Mouse (Mus musculus) granulocyte monocyte progenitor cell, adult 5-6 weeks (primary cell): Measurements from ENCODE around the gene Sorcs2. TPM values are rescaled to one million over a fixed set of nuclear protein-coding genes. Genes with fewer than 3 reads are reported as not detected.

Experiments used
- ATAC-seq: replicated peaks from 2 replicates; pipeline ENCODE4 v1.8.0; 2016; ENCODE audit warnings: mild to moderate bottlenecking, moderate TSS enrichment, inconsistent platforms; ENCODE audit not compliant: poor library complexity, severe bottlenecking
- total RNA-seq, 2 experiments: library from RNA; stranded (forward) in 1 of 2; stranded (reverse) in 1 of 2; fragments of 200-712, 200-1000 nt in 1 of 2; fragments of >200 nt in 1 of 2; fragmentation: Nextera tagmentation in 1 of 2; gene quantifications; 2 replicates each; pipeline ENCODE4 v1.2.3; 2014 to 2017

Sorcs2 gene
- total RNA-seq, 2 experiments from 2014 or later, result not detected

DNA sequence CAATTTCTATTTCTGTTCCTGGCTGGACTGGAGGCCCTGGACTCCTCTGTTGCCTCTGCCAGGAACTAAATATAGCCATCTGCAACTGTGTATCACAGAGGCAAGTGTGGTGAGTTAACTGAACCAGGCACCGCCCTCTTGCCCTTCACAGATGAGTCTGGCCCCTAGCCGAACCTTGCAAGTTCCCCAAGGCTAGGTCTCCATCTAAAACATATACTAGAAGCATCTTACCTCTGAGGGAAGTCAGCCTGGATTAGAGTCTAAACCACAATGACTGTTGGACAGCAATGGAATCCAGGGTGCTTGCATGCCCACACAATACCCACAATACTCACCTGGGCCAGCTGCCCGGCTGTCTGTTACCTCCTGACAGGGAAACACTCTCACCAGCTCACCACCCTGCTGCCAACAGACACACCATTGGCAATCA, 30.7 kb downstream of the Sorcs2 start:
- ATAC-seq, result no peak

DNA sequence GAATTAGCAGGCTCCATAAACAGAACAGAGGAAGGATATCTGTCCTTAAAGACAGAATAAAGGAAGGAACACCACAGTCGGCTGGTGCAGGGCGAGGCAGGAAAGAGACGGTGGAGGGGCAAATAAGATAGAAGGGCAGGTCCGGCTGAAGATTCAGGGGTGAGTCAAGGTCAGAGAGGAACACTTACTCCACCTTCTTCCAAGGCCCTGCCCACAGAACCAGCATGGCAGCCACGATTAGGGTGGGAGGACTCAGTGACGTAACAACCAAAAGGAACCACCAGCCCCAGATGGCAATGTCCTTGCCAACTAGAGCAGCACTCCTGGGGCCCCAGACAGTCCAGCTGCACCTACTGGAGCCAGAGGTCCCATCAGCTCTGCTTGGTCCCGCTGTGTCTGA, 36.2 kb downstream of the Sorcs2 start:
- ATAC-seq, result peak; percentile 54

DNA sequence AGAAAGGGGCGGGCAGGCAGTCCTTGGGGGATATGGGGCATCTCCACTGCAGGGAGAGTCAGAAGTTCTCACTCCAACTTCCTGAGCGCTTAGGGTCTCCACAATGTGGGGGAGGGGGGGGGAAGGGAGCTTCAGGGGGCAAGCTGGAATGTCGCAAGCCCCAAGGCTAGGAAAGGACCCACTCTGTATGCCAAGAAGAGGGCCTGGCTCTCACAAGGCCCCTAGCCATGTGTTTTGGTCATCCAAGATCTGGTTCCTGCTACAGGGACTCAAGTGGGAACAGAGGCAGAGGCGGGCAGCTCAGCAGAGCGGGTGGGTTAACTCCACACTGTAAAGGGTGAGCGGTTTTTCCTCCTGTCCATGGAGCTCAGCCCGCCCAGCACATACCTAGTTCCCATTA, 37.6 kb downstream of the Sorcs2 start:
- ATAC-seq, result no peak

DNA sequence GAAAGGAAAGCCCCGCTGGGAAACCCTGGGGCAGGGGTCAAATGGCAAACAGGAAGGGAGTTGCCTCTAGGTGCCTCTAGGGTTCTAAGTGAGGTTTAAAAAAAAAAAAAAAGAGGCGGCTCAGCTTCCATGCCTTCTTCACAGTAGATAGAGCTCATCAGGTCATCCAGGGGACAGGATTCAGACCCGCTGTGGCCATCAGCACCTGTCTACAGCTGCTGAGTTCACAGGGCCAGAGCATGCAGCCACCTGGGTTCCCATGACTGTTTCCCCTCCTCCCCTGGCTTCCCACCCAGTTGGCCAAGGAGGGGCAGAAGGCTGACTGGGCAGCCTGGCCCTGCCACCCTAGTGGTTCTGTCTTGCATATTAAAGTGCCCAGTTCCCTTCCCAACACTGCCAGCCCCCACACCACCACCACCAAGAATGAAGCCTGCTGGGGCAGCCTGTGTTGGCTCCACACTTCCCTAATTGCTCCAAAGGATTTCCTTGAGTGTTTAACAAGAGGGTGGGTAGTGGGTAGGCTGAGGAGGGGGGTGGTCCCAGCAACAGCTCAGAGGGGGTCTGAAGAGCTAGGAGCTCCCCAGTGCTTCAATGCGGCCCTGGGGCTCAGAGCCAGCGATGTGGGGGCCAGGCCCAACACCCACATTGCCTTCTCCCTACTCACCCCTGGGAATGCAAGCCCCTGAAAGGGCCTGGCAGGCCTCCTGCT, 38.2 kb downstream of the Sorcs2 start:
- ATAC-seq, result no peak

DNA sequence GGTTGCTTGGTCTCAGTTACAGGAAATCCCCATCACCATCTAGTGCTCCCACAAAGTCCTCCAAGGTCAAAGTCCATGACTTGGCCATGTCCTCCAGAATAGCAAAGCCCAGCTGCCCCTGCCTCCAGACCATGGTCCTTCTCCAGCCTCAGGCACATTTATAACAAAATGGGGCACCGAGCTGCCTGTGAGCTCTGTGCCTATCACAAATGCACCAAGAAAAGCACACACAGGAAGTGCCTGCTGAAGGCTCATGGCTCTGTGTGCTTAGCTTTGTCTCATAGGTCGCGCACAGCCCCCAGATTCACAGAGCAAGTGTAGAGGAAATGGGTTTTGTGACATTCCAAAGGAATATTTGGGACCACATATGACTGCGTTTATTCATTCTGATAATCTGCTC, 39.8 kb downstream of the Sorcs2 start:
- no peak for ATAC-seq

DNA sequence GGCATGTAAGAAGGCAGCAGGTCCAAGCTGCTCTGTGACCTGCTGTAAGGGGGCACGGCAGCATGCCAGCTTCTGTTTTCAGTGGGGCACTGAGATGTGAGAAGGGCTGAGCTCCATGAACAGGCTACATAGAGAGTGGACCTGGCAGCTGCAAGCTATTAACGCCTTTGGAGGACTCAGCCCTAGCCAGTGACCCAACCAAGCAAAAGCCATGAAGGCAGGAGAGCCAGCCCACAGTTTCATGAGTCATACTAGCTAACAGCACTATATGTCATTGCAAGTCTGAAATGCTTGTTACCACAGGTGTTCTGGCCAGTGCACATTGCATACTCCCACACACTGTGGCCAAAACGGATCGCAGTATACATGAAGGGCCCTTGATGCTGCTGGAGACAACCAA, 41.3 kb downstream of the Sorcs2 start:
- ATAC-seq, result no peak

DNA sequence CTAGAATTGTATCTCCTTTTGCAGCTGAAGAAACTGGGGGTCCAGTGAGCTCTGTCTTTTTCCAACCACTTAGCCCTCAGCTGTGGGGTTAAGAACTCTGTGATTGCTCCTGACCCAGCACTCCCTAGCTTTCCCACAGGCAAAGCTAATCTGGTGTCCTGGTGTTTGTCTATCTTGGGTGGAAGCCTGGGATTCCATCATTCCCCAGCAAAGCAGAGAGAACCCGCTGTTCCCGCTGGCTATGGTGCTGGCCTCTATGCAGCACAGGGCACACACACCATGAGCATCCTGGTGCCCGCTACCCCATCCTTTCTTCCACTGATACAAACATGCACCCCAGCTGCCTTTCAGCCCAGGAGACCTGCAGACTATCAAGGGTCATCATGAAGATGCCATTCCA, 42.3 kb downstream of the Sorcs2 start:
- no peak for ATAC-seq

DNA sequence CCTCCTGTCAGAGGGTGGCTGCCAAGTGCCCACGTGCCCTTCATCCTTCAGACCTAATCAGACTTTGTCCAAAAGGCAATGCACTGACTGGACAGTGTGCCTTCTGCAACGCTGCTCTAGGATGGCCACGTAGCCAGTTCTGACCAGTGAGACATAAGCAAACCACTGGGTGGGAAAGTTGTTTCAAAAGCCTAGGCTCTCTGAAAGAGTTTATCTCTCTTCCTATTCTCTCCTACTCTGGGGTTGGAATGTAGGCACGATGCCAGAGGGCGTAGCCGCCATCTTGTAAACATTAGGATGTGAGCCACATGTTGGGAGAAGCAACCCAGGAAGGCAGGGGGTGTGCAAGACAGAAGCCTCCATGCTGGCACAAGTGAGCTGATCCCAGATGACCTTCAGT, 44.3 kb downstream of the Sorcs2 start:
- no peak for ATAC-seq

DNA sequence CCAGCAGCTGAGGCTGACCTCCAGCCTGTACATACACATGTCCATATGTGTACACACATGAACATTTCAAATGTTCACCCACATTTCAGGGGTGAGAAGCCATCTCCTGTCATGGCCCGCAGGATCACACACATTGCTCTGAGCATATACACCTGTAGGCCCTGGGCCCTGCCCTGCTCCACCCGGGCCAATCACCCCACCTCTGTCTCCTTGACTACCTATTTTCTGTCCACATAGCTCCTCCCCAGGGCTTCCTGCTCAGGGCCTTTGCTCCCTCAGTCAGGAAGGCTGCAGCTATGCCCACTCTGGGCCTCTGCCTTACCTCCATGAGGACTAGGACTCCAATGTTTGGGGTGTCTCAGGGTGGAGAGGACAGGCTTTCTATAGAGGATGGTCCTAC, 44.7 kb downstream of the Sorcs2 start:
- ATAC-seq, result no peak

DNA sequence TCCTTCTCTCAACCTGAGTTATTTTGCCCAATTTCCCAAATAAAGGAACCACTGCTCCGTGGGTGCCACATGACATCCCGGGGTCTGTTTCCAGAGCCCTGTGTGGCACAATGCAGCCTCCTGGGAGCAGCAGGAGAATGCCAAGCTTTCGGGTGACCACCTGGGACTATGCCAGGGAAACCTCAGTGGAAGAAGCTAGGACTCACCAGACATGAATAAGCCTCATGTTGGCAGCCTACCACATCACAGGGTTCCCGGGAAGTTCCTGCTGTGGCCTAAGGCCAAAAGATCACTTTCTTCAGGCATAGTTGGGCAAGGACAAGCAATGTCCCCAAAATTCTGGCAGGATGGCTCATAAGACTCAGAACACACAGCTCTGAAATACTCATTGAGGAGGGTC, 51.2 kb downstream of the Sorcs2 start:
- ATAC-seq, result no peak

DNA sequence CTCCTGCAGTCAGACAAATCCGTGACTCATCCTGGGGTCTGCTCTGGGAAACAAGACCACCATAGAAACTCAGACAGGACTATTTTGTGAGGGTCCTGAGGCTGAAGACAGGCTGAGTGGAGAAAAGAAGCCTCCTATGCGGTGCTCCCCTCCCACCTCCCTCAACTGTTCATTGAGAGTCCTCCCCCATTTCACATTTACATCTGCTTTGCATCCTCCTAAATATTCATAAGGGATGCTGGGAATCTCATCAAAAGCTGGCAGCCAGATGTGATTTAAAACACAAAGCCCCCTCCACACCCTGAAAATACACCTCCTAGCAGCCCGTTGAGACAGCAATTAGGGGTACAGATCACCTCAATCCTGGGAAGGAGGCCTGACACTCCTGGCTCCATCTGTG, 58.7 kb downstream of the Sorcs2 start:
- no peak for ATAC-seq

DNA sequence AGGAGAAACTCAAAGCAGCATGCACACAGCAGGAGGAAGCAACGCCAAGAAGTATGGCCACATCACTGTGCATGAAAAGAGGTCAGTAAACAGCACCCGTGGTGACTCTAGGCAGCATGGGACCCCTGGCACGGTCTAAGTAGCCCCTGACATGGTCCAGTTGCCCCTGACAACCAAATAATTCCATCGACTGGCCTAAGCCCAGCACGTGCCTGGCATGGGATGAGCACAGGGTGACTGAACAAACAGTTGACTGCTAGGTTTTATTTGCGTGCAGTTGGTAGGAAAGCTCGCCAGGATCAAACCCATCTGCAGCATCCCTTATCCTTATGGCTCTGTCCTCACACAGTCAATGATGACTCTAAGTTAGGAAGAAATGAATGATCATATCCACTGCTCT, 61.7 kb downstream of the Sorcs2 start:
- no peak for ATAC-seq

DNA sequence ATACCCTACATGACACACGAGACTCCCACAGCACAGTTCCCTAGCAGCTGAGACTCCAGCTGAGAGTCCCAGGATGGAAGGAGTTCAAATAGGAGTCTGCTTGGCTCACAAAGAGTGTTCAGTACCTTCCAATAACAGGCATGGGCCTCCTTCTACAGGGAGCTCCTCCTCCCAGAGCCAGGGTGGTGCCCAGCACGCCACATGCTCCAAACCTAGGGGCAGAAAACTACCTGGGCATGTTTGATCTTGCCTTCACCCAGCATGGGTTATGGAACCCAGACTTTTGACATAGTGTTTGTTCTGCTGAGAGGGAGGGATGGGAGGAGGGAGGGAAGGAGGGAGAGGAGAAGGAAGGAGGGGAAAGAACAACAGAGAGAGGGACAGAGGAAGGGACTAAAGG, 62.3 kb downstream of the Sorcs2 start:
- no peak for ATAC-seq

DNA sequence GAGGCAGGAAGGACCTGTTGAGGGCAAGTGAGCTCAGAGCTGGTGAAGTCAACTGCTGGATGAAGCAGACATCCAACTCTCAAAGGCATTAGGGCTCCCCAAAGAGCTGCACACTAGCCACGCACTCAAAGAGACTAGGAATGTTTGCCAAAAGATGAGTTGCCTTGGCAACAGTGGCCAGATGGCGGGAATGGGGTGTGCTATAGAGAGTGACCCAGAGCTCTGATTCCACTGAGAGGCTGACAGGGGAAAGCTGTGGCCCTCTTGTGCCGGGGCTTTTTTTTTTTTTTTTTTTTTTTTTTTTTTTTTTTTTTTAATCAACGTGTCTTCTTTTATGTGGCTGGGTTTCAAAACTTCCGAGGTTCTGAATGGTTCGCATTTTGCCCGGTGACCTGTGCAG, 63.7 kb downstream of the Sorcs2 start:
- ATAC-seq, result no peak

DNA sequence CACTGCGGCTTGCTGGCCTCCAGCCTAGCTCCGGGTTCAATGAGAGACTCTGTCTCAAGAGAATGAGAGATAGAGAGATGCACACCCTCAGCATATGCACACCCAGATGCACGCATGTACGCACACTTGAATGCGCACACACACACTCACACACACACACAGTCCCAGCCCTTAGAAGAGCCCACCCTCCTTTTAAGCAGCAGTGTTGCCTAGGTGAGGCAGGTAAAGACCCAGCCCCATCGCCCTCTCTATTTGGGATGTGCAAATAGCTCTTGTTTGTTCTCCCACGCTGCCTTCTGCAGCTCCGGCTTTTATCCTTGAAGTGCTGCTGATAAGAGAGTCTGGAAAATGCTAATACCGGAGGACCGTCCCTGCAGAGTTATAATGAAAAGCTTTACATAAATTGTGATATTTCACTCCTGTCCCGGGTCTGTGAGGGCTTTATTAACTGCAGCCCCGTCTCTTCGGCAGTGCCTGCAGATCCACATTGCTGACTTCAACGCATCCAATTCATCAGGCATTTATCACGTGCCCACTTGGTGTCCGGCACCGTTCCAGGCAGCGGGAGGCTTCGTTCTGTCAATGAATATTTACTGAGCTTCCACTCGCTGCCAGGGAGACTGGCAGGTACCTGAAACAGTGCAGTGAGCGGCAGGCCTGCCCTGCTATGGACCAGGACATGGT, 67.3 kb downstream of the Sorcs2 start:
- no peak for ATAC-seq

DNA sequence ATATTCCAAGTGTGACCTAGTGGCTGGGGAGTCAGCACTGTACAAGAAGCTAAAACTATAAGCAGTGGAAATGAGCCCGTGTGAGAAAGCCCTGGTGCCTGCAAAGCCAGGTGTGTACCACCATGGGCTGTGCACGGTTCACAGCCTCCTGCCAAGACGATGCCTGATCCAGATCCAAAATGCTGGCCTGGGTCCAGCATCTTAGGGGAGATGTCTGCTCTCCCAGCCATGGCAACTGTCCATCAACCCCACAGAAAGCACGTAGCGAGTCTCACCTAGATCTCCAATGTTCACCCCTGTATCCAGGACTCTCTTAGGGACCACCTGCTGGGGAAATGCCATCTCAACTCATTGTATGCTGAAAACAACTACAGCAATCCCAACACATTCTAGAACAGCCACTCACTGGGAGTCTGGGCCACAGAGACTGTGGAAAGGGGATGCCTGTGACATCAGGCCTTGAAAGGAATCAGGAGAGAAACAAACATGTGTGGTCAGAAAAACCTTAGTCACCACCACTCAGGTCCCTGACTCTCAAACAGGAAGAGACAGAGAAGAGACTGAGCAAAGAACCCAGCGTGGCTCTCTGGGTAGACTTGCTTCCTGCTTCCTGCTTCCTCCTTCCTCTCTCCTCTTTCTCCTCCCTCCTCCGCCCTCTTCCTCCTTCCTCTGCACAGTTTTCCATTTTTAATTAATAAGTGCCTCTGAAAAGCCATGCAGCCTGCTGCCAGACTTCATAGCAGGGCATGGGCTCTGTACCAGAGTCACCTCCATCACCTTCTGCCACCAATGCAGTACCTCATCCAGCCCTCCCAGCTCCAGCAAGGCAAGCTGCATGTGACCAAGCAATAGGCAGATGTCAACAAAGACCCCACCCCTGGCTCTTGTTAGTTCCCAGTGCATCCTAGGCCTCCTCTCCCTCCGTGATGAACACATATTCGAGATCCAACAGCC, 71.6 kb downstream of the Sorcs2 start:
- 0 out of 2 replicates have a peak, but pooled peaks have one; percentile 13 for ATAC-seq

DNA sequence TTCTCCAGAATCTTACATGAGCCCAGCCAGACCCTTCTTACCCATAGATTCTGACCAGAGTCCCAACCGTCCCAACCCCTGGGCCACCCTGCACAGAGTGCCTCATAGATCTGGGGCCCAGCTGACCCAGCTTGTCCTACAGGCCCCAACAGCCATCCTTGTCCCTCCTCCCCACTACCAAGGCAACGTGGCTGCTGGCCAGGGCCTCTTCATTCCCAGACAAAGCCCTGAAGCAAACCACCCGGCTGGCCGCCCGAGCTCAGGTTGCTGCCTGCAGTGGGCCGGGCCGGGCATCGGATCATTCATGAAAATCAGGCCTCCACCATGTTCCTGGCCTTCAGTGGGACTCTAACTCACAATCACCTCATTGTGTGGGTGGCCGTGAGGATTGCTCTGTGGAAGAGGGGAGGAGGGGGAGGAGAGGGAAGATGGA, 73.8 kb downstream of the Sorcs2 start:
- no peak for ATAC-seq

DNA sequence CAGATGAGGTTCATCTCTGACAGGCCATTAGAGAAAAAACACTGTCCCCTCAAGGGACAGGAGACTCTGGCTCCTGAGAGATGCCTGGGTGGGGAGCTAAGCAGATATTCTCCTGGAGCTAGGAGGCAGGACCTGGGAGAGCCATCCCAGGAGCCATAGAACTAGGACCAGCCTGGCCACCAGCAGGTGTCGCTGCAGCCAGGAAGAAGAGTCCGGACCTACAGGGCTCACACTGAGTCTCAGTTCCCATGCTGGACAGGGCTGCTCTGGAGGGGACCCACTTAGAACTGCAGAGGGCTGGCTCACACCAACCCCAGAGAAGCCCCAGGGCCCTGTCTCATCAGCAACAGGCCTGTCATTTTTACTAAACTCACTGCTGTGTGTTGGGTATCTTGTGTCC, 74.4 kb downstream of the Sorcs2 start:
- ATAC-seq, result peak; percentile 84

DNA sequence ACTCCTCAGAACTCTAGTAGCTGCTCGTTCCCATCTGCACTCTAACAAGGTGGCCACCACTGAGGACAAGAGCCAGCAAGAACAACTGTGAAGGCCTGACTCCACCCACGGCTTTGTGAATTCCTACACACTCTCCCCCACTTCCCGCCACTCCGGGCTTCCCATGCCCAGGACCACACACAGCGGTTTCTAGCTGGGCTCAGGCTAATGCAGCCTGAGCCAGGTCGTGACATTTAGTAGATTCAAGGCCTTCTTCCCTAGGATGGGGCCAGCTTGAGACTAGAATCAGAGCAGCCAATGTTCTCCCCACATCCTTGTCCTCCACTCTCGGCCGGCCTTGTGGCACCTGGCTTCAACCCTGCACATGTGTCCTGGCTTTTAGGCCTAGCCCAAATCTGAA, 76.4 kb downstream of the Sorcs2 start:
- no peak for ATAC-seq

DNA sequence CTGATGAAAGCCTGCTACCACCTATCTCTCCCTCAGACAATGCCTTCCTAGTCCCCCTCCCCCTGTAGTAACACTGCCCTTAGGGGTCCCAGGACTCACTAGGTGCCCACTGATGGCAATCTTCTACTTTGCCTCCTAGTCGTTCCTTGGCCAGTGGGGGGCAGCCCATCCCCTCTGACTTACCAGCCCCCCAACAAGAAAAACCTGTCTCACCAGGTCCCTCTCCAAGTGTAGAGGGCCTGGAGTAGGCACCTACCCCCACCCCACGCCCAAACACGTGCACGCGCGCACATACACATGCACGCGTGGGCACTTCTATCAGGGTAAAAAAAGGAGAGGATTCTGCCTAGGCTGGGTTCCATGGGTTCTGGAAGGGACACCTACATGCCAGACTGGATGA, 77.3 kb downstream of the Sorcs2 start:
- no peak for ATAC-seq
